Mouse (Mus musculus) hindlimb bud, embryonic 11.5 days (tissue): ENCODE measurements at regions not wholly inside any gene's neighbourhood (a gene's known extent, or its start where the extent isn't known, plus 50 kb on each side); places are given as distances from the start of the nearest gene placed in this dataset.

Experiments used
- DNase-seq: peaks from one replicate; pipeline ENCODE4 v3.0.0-alpha.2; 2012; ENCODE audit warnings: low read depth, low spot score; ENCODE audit errors: extremely low spot score

- DNase-seq, result no peak
Measured at GRCm38 (mm10) chr2:45212833-45213232, 95.6 kb upstream of the Zeb2 start.

GRCm38 (mm10) chr2:45208526-45208925 is 91.3 kb upstream of the Zeb2 start:
- no peak for DNase-seq

- DNase-seq, result no peak
Measured at GRCm38 (mm10) chr2:45205756-45206155, 88.6 kb upstream of the Zeb2 start.

- DNase-seq, result no peak
Measured at GRCm38 (mm10) chr2:45205211-45205610, 88.0 kb upstream of the Zeb2 start.

- DNase-seq, result no peak
Measured at GRCm38 (mm10) chr2:45197955-45198631, 80.9 kb upstream of the Zeb2 start.

- DNase-seq, result no peak
Measured at GRCm38 (mm10) chr2:45197342-45197741, 80.1 kb upstream of the Zeb2 start.

- no peak for DNase-seq
Measured at GRCm38 (mm10) chr2:45196511-45196910, 79.3 kb upstream of the Zeb2 start.

GRCm38 (mm10) chr2:45194335-45194734 is 77.1 kb upstream of the Zeb2 start:
- no peak for DNase-seq

GRCm38 (mm10) chr2:45185621-45185999 is 68.4 kb upstream of the Zeb2 start:
- DNase-seq, result no peak

- DNase-seq, result no peak
Measured at GRCm38 (mm10) chr2:45184704-45185620, 67.8 kb upstream of the Zeb2 start.

- DNase-seq, result no peak
Measured at GRCm38 (mm10) chr2:45184149-45184548, 67.0 kb upstream of the Zeb2 start.

- DNase-seq, result no peak
Measured at GRCm38 (mm10) chr2:45182876-45183275, 65.7 kb upstream of the Zeb2 start.

GRCm38 (mm10) chr2:45181552-45181951 is 64.4 kb upstream of the Zeb2 start:
- DNase-seq, result no peak

GRCm38 (mm10) chr2:45178849-45179453 is 61.8 kb upstream of the Zeb2 start:
- no peak for DNase-seq

GRCm38 (mm10) chr2:45172382-45172781 is 55.2 kb upstream of the Zeb2 start:
- no peak for DNase-seq

- DNase-seq, result no peak
Measured at GRCm38 (mm10) chr2:45171520-45172173, 54.5 kb upstream of the Zeb2 start.

- DNase-seq, result no peak
Measured at GRCm38 (mm10) chr2:45170272-45170671, 53.1 kb upstream of the Zeb2 start.

GRCm38 (mm10) chr2:45169429-45170070 is 52.4 kb upstream of the Zeb2 start:
- no peak for DNase-seq

- no peak for DNase-seq
Measured at GRCm38 (mm10) chr2:45168606-45169005, 51.4 kb upstream of the Zeb2 start.
